Mouse (Mus musculus) neural tube, embryonic 14.5 days (tissue): ENCODE results near the gene Frat2. TPM values are rescaled to one million over a fixed set of nuclear protein-coding genes. Genes with fewer than 3 reads are reported as not detected.

Source experiments
- ATAC-seq: fragments of 200-750 bp; cut with Nextera tagmentation; 2 replicates; pipeline ENCODE4 v1.8.0; 2017; ENCODE audit warnings: low read depth, mild to moderate bottlenecking, moderate TSS enrichment, moderate library complexity
- H3K27ac ChIP-seq: fragments of 300-500 bp; sonication (generic); 2 replicates; pipeline ENCODE4 v1.5.1; 2014; ENCODE audit warnings: low read depth, mild to moderate bottlenecking, control low read depth, low read length, moderate library complexity, mixed read lengths
- H3K27me3 ChIP-seq: fragments of 300-500 bp; sonication (generic); 2 replicates; pipeline ENCODE4 v1.6.1; 2014; ENCODE audit warnings: low read length; ENCODE audit not compliant: control insufficient read depth, insufficient read depth
- H3K36me3 ChIP-seq: fragments of 300-500 bp; sonication (generic); 2 replicates; pipeline ENCODE4 v1.6.1; 2014; ENCODE audit warnings: low read length, mixed read lengths; ENCODE audit not compliant: control insufficient read depth, insufficient read depth
- H3K4me1 ChIP-seq: fragments of 300-500 bp; sonication (generic); 2 replicates; pipeline ENCODE4 v1.6.1; 2014; ENCODE audit warnings: low read length; ENCODE audit not compliant: control insufficient read depth, insufficient read depth
- H3K4me2 ChIP-seq: fragments of 300-500 bp; sonication (generic); 2 replicates; pipeline ENCODE4 v1.6.1; 2014; ENCODE audit warnings: mild to moderate bottlenecking, low read depth, low read length, control low read depth
- H3K4me3 ChIP-seq: fragments of 300-500 bp; sonication (generic); 2 replicates; pipeline ENCODE4 v1.5.1; 2014; ENCODE audit warnings: low read depth, low read length, control low read depth, mixed read lengths
- H3K9ac ChIP-seq: fragments of 300-500 bp; sonication (generic); replicated peaks from 2 replicates; pipeline ENCODE4 v1.6.1; 2014; ENCODE audit warnings: low read depth, mild to moderate bottlenecking, control low read depth, low read length, mixed read lengths
- H3K9me3 ChIP-seq: fragments of 300-500 bp; sonication (generic); 2 replicates; pipeline ENCODE4 v1.6.1; 2016; ENCODE audit warnings: low read length; ENCODE audit not compliant: control insufficient read depth
- WGBS: fragments of 180-500 bp; shearing (Covaris S2); extraction: QIAGEN DNeasy Blood & Tissue Kit; methylation state at CpG from one replicate; pipeline ENCODE4 v1.1.7; 2014; 5-methylcytosine and 5-hydroxymethylcytosine counted together
- polyA plus RNA-seq: library from polyadenylated mRNA; unstranded; fragments of >200 nt; fragmentation: Nextera tagmentation; extraction: Ambion mirVana; gene quantifications from 2 replicates; pipeline ENCODE4 v1.2.1, GENCODE M21; 2014

The Frat2 gene
- polyA plus RNA-seq, 1 experiment from 2014 or later = 5.4 TPM

DNA sequence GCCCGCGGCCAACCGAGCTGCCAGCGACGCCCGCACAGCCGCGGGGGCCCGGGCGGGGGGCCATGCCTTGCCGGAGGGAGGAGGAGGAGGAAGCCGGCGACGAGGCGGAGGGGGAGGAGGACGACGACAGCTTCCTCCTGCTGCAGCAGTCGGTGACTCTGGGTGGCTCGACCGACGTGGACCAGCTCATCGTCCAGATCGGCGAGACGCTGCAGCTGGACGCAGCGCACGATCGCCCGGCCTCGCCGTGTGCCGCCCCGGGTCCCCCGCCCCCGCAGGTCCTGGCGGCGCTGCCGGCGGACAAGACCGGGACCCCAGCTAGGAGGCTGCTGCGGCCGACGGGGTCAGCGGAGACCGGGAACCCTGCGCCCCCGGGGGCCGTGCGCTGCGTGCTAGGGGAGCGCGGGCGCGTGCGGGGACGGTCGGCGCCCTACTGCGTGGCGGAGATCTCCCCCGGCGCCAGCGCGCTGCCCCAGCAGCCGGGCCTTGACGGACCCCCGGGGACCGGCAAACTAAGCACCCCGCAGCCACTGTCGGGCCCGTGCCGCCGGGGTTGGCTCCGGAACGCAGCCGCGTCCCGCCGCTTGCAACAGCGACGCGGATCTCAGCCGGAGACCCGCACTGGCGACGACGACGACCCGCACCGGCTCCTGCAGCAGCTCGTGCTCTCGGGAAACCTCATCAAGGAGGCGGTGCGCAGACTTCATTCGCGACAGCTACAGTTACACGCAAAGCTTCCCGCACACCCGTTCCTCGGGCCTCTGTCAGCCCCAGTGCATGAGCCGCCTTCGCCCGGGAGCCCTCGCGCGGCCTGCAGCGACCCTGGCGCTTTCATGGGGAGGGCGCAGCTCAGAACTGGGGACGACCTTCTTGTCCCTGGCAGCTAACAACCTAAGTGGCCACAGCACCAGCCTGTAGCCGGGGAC is 17.6 kb downstream of the Frat2 start:
- H3K9me3 ChIP-seq = no peaks in the 10 kb centered on the region
- H3K9ac ChIP-seq = peak overlapping the region; percentile 82
- peak overlapping the region; percentile 94 for H3K4me2 ChIP-seq
- H3K27ac ChIP-seq = peak overlapping the region; percentile 91
- WGBS = under 1% methylated on average over 95 of the region's 112 CpGs
- H3K36me3 ChIP-seq = no peaks in the 10 kb centered on the region
- peaks cover 23% of the 10 kb centered on the region for H3K4me1 ChIP-seq
- peak overlapping the region; percentile 68 for H3K4me3 ChIP-seq
- H3K27me3 ChIP-seq = no peaks in the 10 kb centered on the region
- ATAC-seq = peak; percentile 50

- peak within 1 kb of the TSS; percentile 91 for H3K27ac ChIP-seq
- no peaks in the 10 kb centered on the region for H3K36me3 ChIP-seq
- peak within 1 kb of the TSS; percentile 68 for H3K4me3 ChIP-seq
- H3K9ac ChIP-seq = peak within 1 kb of the TSS; percentile 82
- no peaks in the 10 kb centered on the region for H3K9me3 ChIP-seq
- H3K4me2 ChIP-seq = peak within 1 kb of the TSS; percentile 94
- ATAC-seq = peak; percentile 98
- no peaks in the 10 kb centered on the region for H3K27me3 ChIP-seq
- WGBS = under 1% methylated on average over 33 of the region's 39 CpGs
- peaks cover 23% of the 10 kb centered on the region for H3K4me1 ChIP-seq
Observed at GRCm38 (mm10) chr19:41829381-41830105, 18.4 kb downstream of the Frat2 start, which contains the start of gene Frat1. Gene Frat1 (plus strand): TSS chr19:41829970.

DNA sequence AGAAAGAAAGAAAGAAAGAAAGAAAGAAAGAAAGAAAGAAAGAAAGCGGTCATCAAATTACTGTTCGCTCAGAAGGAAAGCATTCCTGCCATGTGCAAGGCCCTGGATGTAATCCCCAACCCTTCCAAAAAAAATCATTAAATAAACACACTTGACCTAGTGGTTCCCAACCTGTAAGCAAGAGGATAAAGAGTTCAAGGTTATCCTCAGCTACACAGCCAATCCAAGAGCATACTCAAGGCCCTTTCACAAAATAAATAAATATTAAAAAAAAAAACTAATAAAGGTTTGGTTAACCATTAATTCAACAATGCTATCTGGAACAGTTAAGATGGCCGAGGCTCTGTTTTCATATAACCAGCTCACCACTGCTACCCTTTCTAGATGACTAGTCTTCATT is 19.0 kb downstream of the Frat2 start:
- Histone ChIP-seq H3K4me3 (peak overlapping the region; percentile 68; the same call in 1 of the 2 replicates), H3K36me3 (no peaks in the 10 kb centered on the region), H3K27ac (peak overlapping the region; percentile 91), H3K9ac (0 out of 2 replicates have a peak overlapping the region, but pooled peaks have one; percentile 29), H3K27me3 (no peaks in the 10 kb centered on the region), H3K4me1 (peaks cover 23% of the 10 kb centered on the region), H3K4me2 (peak overlapping the region; percentile 94), H3K9me3 (no peaks in the 10 kb centered on the region)
- 70% methylated on average over 3 of the region's 3 CpGs for WGBS
- ATAC-seq = no peak

DNA sequence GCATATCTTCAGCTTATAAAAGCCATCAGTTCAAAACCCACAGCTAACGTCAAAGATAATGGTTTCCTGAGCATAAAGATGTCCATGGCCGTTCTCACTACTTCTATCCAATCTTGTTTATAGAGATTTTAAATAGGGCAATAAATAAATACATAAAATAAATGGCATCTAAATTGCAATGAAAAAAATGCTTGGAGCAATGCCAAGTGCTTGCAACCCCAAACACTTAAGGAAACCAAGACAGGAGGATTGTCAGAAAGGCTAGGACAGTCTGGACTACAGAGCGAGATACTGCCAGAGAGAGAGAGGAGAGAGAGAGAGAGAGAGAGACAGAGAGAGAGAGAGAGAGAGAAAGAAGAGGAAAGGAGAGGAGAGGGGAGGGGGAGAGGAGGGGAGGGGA is 21.4 kb downstream of the Frat2 start:
- Histone ChIP-seq H3K4me1 (peaks cover 4% of the 10 kb centered on the region), H3K9ac (no peak overlapping the region), H3K9me3 (no peaks in the 10 kb centered on the region), H3K4me3 (no peak overlapping the region), H3K27me3 (no peaks in the 10 kb centered on the region), H3K27ac (no peak overlapping the region), H3K4me2 (no peak overlapping the region), H3K36me3 (no peaks in the 10 kb centered on the region)
- ATAC-seq = no peak
- 50% methylated on average over 3 of the region's 3 CpGs for WGBS

DNA sequence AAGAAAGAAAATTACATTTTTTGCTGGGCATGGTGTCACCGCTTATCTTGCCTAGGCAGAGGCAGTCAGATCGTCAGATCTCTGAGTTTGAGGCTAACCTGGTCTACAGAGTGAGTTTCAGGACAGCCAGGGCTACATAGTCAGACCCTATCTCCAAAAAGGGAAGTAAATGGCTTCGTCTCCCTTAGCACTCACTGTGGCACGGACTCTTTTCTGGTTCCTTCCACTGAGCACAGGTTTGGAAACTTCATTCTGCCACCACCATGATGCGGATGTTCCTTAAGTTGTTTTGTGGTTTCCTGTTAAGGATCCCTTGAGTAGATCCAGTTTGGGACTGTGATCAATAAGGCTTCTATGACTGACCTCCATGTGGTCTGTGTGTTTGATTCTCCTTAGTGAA is 23.0 kb downstream of the Frat2 start:
- H3K9me3 ChIP-seq = no peaks in the 10 kb centered on the region
- WGBS = 86% methylated on average over 5 of the region's 5 CpGs
- no peak overlapping the region for H3K4me2 ChIP-seq
- H3K9ac ChIP-seq = no peak overlapping the region
- H3K4me3 ChIP-seq = no peak overlapping the region
- no peaks in the 10 kb centered on the region for H3K36me3 ChIP-seq
- ATAC-seq = no peak
- no peaks in the 10 kb centered on the region for H3K4me1 ChIP-seq
- H3K27ac ChIP-seq = no peak overlapping the region
- H3K27me3 ChIP-seq = no peaks in the 10 kb centered on the region

DNA sequence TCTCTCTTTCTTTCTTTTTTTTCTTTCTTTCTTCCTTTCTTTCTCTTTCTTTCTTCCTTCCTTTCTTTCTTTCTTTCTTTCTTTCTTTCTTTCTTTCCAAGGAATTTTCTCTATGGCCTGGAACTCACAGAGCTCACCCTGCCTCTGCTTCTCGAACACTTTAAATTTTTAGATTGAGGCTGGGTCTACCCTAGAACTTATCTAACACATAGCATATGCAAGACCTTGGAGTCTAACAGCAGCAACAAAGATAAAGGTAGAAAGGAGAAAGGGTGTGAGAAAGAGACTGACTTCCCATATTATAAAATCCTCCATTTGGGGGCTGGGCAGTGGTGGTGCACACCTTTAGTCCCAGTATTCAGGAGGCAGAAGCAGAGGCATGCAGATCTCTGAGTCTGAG is 25.3 kb downstream of the Frat2 start:
- WGBS = 88% methylated on average over 1 of the region's 1 CpGs
- no peaks in the 10 kb centered on the region for H3K9me3 ChIP-seq
- ATAC-seq = no peak
- H3K4me2 ChIP-seq = no peak overlapping the region
- no peak overlapping the region for H3K9ac ChIP-seq
- no peaks in the 10 kb centered on the region for H3K4me1 ChIP-seq
- no peak overlapping the region for H3K4me3 ChIP-seq
- no peak overlapping the region for H3K27ac ChIP-seq
- H3K27me3 ChIP-seq = no peaks in the 10 kb centered on the region
- H3K36me3 ChIP-seq = no peaks in the 10 kb centered on the region

GRCm38 (mm10) chr19:41821436-41821835 is 26.5 kb downstream of the Frat2 start:
- no peaks in the 10 kb centered on the region for H3K27me3 ChIP-seq
- H3K9ac ChIP-seq = no peak overlapping the region
- no peaks in the 10 kb centered on the region for H3K4me1 ChIP-seq
- ATAC-seq = no peak
- no peak overlapping the region for H3K27ac ChIP-seq
- no peak overlapping the region for H3K4me2 ChIP-seq
- 7% methylated on average over 5 of the region's 5 CpGs for WGBS
- no peaks in the 10 kb centered on the region for H3K9me3 ChIP-seq
- H3K36me3 ChIP-seq = no peaks in the 10 kb centered on the region
- H3K4me3 ChIP-seq = no peak overlapping the region

DNA sequence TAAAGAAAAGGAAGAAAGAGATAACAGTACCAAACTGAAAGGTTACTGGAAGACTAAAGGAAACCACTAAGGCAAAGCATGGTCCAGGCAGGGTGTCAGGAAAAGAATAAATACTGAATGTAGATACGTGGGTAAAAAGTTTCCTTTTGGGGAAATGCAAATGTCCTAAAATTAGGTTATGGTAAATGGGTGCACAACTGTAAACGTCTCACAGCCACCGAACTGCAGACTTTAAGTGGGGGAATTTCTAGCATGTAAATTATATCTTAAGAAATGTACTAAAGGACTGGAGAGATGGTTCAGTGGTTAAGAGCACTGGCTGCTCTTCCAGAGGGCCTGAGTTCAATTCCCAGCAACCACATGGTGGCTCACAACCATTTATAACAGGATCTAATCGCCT is 29.2 kb downstream of the Frat2 start:
- H3K9me3 ChIP-seq = no peaks in the 10 kb centered on the region
- H3K9ac ChIP-seq = no peak overlapping the region
- no peaks in the 10 kb centered on the region for H3K36me3 ChIP-seq
- H3K4me3 ChIP-seq = no peak overlapping the region
- no peak overlapping the region for H3K27ac ChIP-seq
- no peak overlapping the region for H3K4me2 ChIP-seq
- WGBS = 84% methylated on average over 4 of the region's 4 CpGs
- H3K4me1 ChIP-seq = no peaks in the 10 kb centered on the region
- ATAC-seq = no peak
- H3K27me3 ChIP-seq = no peaks in the 10 kb centered on the region

DNA sequence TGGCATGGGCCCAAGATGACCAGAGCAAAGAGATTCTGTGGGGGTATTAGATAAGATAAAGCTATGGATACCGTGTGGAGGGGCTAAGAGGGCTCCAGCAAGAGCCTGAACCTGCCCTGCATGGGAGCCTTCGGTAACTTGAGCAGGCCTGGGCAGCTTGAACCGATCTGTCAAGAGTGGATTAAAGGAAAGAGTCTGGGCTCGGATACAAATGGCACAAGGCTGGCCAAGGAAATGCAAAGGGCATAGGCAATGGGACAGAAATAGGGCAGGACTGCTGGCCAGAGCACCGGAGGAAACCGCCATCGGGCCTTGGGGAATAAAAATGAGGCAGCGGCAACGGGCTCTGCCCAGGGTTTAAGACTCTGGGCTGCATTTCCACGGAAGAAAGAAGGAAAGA is 30.6 kb downstream of the Frat2 start:
- H3K9me3 ChIP-seq = no peaks in the 10 kb centered on the region
- 71% methylated on average over 10 of the region's 10 CpGs for WGBS
- no peak for ATAC-seq

More for the DNA sequence above, 30.6 kb downstream of the Frat2 start:
- H3K4me2 ChIP-seq = no peak overlapping the region
- H3K4me1 ChIP-seq = no peaks in the 10 kb centered on the region
- H3K9ac ChIP-seq = no peak overlapping the region
- no peaks in the 10 kb centered on the region for H3K36me3 ChIP-seq
- H3K4me3 ChIP-seq = no peak overlapping the region
- no peak overlapping the region for H3K27ac ChIP-seq
- H3K27me3 ChIP-seq = no peaks in the 10 kb centered on the region
